ENCODE assay signal across 17 mouse cellular contexts in the genomic region with DNA sequence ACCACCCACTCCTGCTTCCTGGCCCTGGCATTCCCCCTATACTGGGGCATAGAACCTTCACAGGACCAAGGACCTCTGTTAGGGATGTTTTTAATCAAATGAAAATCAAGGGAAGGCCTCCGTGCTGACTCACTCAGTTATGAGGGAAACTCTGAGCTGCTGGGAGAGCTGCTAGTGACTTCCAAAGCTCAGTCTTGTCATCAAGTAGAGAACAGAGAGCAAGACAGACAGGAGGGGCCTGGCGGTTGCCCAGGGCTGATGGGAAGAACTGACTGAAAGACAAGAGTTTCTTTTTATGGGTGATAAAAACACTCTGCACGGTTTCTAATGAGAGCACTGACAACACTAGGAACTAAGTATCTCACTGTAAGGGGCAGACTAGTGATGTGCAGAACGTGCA. TPM values are rescaled to one million over a fixed set of nuclear protein-coding genes. Genes with fewer than 3 reads are reported as not detected.
A peak's percentile ranks its signal among the peaks of the same experiment; 100 is the strongest.
DNase-seq lines count a peak whose midpoint lies in the region; ATAC-seq and TF ChIP-seq lines count a peak whose summit lies in the region.
"Had no signal": no experiment of that assay in that cellular context is flagged by ENCODE, and none has a peak within 500 bp of the region (broad histone marks: within the 10 kb centered on the region; RNA-seq: fewer than 3 reads in every experiment).

No protein-coding gene starts in this region.

- 41% methylated on average over 4 of the region's 4 CpGs for WGBS in heart, embryonic 12.5 days
- WGBS in limb, embryonic 15.5 days: 48% methylated on average over 4 of the region's 4 CpGs

- no peaks in the 10 kb centered on the region for H3K9me3 ChIP-seq in heart, embryonic 12.5 days (replicated peaks)
- H3K9me3 ChIP-seq in limb, embryonic 15.5 days: no peaks in the 10 kb centered on the region
- H3K9me3 ChIP-seq: G1E; hindbrain, embryonic 13.5 days; midbrain, embryonic 15.5 days had no signal

- TF ChIP-seq CTCF in gastrocnemius, adult 2 months (IDR thresholded peaks at IDR 0.05): no peak

- no peak for ATAC-seq in heart, embryonic 12.5 days (ENCODE audit: insufficient number of reproducible peaks, low FRiP score)
- peak; percentile 33; the same call in 1 of the 2 replicates for ATAC-seq in limb, embryonic 15.5 days (ENCODE audit: insufficient number of reproducible peaks, low FRiP score, low TSS enrichment, low read depth)
- ATAC-seq: forebrain, embryonic 16.5 days; intestine, embryonic 16.5 days; midbrain, embryonic 15.5 days had no signal

- H3K4me1 ChIP-seq in heart, embryonic 12.5 days (replicated peaks): peaks cover 16% of the 10 kb centered on the region
- peaks cover 10% of the 10 kb centered on the region for H3K4me1 ChIP-seq in limb, embryonic 15.5 days

- peaks cover 25% of the 10 kb centered on the region for H3K36me3 ChIP-seq in heart, embryonic 12.5 days
- H3K36me3 ChIP-seq in limb, embryonic 15.5 days: peaks cover 30% of the 10 kb centered on the region
- H3K36me3 ChIP-seq: midbrain, embryonic 15.5 days had no signal

- H3K27ac ChIP-seq in heart, embryonic 12.5 days (ENCODE audit: poor library complexity, severe bottlenecking): no peak overlapping the region
- H3K27ac ChIP-seq in gastrocnemius, adult 2 months: peak overlapping the region; percentile 52
- peak overlapping the region; percentile 24; the same call in 1 of the 2 replicates for H3K27ac ChIP-seq in limb, embryonic 15.5 days
- H3K27ac ChIP-seq: hindbrain, embryonic 13.5 days; kidney, postnatal 0 days; midbrain, embryonic 15.5 days; stomach, postnatal 0 days had no signal

- no peak overlapping the region for H3K4me2 ChIP-seq in heart, embryonic 12.5 days
- H3K4me2 ChIP-seq in limb, embryonic 15.5 days: no peak overlapping the region
- H3K4me2 ChIP-seq: hindbrain, embryonic 13.5 days; lung, embryonic 14.5 days; midbrain, embryonic 15.5 days had no signal

- no peak overlapping the region for H3K4me3 ChIP-seq in heart, embryonic 12.5 days
- H3K4me3 ChIP-seq in gastrocnemius, adult 2 months: no peak overlapping the region
- H3K4me3 ChIP-seq in limb, embryonic 15.5 days: no peak overlapping the region
- H3K4me3 ChIP-seq: hindbrain, embryonic 13.5 days; midbrain, embryonic 15.5 days had no signal

- DNase-seq in heart, adult 8-10 months (ENCODE audit: low spot score): peak; percentile 22
- DNase-seq in adrenal gland, postnatal 10 days: peak; percentile 59
- peak; percentile 58 for DNase-seq in gastrocnemius, adult 2 months
- DNase-seq in thymus, postnatal 0 days (ENCODE audit: low spot score): no peak
- no peak for DNase-seq in cerebellum, adult 11 months
- DNase-seq: cerebellum, adult 8-10 months; lung, embryonic 14.5 days; thymus, postnatal 36 days had no signal

- intact Hi-C loops in gastrocnemius, adult 2 months (cut with DNase I): loop anchor here (5.0 kb wide), 1 partner anchor 198 kb away; no protein-coding TSS in a partner anchor

- no peak overlapping the region for H3K9ac ChIP-seq in heart, embryonic 12.5 days
- no peak overlapping the region for H3K9ac ChIP-seq in limb, embryonic 15.5 days
- H3K9ac ChIP-seq: hindbrain, embryonic 13.5 days; lung, embryonic 14.5 days; midbrain, embryonic 15.5 days had no signal

- no peaks in the 10 kb centered on the region for H3K27me3 ChIP-seq in heart, embryonic 12.5 days (replicated peaks)
- no peaks in the 10 kb centered on the region for H3K27me3 ChIP-seq in limb, embryonic 15.5 days
- H3K27me3 ChIP-seq: hindbrain, embryonic 13.5 days; midbrain, embryonic 15.5 days had no signal

RNA-seq across cellular contexts. Expression of gene Wdr59, which starts 57.4 kb away (rescaled TPM):
- 1 to 10 TPM; 6.5 to 7.4 (median 7.0) TPM for total RNA-seq in heart, adult 8-10 months (2022)
- polyA plus RNA-seq in heart, embryonic 12.5 days (2016; fragmentation: Nextera tagmentation; extraction: Ambion mirVana): 4.7 and 4.9 TPM in 2 replicates
- 10 to 100 TPM; 13.3 to 16.4 TPM for total RNA-seq in adrenal gland, postnatal 10 days (2021)
- total RNA-seq in gastrocnemius, adult 2 months (2021): 1 to 10 TPM; 7.9 to 8.2 TPM
- polyA plus RNA-seq in limb, embryonic 15.5 days (2015; fragmentation: Nextera tagmentation; extraction: Ambion mirVana): 5.6 and 6.2 TPM in 2 replicates
- 3.0 and 3.9 TPM in 2 replicates for polyA plus RNA-seq in thymus, postnatal 0 days (2015; fragmentation: Nextera tagmentation; extraction: Ambion mirVana)

Comparison
In these comparisons a context has a peak if more than half of its experiments do, and no peak if none do; other contexts are left out.
1. DNase-seq: peak in heart, adult 8-10 months (single experiment), adrenal gland, postnatal 10 days (single experiment) and gastrocnemius, adult 2 months (single experiment); none in thymus, postnatal 0 days (single experiment) and cerebellum, adult 11 months (single experiment).